Mouse (Mus musculus): ENCODE data around the gene Mcat.
A peak's percentile ranks its signal among the peaks of the same experiment; 100 is the strongest.

Mcat gene

DNA sequence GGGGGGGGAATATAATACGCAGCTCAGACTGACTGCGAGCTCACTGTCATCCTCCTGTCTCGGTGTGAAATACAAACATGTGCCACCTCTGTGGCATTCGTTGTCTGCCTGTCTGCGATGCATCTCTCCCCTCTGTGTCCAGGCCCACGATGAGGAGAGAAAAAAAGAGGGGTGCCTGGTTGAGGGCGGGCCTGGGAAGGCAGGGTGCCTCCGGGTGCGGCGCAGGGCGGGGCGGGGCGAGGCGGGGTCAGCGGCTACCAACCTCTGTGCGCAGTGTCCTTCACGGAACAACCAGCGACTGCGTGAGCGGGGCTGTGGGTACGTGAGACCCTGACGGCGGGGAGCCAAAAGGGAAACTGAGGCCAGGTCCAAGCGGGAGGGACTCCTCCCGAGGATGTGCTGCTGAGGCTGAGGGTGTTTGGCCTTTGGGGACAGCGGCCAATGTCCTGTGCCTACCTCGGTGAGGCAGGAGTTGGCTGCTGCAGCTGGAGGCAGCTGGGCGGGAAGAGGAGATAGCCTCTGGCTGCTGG, at the start of gene Mcat, which contains the start of gene Tspo:
Mcat (minus strand) TSS at position 461 of the 530 bp plus-strand sequence.
Tspo (plus strand) TSS at position 266 of the 530 bp plus-strand sequence.
- DNase-seq (ENCODE audit: low spot score) = peak; percentile 26

DNA sequence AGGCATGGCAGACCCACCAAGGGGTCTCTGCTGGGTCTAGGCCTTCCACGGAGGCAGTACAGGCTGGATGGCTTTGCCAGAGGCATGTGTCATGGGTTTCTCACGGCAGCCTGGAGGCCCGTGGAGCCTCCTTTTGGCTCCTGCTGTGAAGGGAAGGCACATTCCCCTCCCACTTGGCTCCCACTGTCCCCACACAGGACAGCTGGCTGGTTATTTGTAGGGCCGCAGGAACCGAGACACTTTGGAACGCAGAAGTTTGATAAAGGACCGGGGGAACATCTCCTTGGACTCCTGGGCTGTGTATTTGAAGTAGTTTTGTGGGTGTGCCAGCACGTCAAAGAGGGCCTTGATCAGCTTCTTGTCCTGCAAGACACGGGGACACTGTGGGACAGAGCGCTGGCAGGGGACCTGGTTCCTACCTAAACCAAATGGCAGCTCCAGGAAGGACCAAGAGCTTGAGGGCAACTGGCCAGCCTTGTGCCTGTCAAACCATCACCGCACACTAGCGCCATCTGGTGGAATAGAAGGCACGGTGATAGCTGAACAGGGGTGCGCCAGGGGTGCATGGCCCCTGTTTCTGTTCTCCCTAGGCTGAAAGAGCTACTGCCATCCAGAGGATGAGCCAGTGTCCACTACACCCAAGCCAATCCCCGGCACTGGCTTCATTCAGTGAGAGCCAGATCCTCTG, 43.7 kb upstream of the Mcat start:
- no peak for DNase-seq (ENCODE audit: low spot score)

DNA sequence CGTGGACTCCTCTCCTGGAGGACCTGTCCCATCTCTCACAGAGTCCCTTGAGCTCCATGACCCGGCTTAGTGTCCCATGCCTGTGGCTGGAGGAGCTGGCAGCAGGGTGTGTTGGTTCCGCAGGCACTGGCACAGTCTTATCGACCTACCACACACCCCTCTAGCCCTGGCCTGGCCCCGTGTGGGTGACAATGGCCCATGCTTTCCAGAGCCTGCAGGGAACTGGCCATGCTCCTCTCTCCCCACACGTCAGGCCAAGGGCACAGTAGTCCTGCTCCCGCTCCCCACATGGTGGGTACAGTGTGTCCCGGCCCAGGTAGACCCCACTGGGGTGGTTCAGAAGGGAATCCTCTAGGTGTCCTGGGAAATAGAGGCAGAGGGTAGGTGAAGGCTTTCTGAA, 43.1 kb upstream of the Mcat start:
- DNase-seq (ENCODE audit: low spot score) = no peak

DNA sequence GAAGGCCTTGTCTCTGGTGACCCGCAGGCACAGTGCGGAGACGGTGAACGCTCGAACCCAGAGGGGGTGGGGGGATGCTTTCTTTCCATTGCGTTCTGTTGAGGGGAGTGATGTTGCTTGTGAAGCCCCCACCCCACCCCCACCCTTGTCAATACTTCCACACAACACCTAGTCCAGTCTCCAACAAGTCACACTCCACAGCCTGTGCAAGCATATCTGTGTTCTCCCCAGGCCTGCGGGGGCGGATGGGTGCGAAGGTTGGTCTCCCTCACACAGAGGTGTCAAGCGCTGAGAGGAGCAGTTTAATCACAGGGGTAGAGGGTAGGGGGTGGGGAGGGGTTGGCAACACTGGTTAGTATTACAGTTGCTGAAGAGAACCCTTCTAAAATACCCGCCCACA, 42.6 kb upstream of the Mcat start:
- DNase-seq (ENCODE audit: low spot score) = no peak

DNA sequence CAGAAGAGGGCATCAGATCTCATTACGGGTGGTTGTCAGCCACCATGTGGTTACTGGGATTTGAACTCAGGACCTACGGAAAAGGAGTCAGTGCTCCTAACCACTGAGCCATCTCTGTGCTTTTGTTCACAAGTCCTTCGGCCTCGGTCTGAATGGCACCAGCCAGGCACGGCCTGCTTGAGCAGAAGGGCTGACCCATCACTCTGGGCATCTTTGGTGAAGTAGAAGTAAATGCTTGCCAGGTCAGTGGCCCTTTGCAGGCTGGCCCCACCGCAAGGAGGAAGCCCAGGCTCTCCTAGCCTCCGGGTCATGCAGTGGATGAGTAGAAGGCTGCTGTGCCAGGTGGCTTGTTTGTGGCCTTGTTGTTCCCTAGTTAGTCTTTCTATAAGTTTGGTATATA, 39.8 kb upstream of the Mcat start:
- DNase-seq (ENCODE audit: low spot score) = no peak

DNA sequence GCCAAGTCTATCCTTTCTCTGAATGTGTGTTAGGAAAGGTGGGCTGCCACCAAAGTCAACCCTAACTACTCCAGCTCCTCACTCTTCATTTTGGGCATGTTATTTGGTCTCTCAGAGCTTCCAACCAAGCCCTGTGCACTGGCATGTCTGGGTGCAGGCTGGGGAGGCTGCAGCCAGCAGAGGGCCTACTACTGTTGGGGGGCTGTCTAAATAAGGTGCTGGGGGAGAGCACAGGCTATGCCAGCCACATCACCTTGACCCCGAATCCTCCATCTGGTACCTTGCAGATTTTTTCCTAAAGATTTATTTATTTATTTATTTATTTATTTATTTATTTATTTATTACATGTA, 39.4 kb upstream of the Mcat start:
- no peak for DNase-seq (ENCODE audit: low spot score)

DNA sequence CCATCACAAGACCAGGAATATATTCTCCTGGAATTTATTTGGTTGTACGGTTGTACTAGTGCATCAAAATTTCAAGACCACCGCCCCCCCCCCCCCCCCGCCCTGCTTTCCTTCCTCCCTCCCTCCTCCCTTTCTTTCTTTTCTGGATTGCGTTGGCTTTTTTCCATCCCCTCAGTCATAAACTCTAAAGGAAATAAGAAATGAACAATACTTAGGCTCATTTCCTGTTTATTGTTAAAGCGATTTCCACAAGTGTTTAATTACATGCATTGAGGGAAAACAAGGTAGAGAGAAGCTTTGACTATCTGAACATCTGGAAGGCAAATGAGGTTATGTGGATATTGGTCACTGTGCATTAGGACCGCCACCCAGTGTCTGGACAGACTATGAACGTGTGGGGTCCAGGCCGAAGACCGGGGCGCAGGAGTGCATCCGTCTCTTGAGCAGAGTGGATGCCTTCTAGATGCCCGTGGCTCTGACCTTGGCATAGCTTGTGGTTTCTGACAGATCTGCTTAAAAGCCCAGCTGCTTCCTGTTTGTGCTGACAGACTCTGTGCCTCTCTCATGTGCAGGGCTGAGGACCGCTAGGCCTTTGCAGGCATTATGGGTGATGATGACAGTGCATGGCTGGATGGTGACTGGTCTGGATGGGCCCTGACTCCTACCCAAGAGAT, 38.9 kb upstream of the Mcat start:
- DNase-seq (ENCODE audit: low spot score) = no peak

DNA sequence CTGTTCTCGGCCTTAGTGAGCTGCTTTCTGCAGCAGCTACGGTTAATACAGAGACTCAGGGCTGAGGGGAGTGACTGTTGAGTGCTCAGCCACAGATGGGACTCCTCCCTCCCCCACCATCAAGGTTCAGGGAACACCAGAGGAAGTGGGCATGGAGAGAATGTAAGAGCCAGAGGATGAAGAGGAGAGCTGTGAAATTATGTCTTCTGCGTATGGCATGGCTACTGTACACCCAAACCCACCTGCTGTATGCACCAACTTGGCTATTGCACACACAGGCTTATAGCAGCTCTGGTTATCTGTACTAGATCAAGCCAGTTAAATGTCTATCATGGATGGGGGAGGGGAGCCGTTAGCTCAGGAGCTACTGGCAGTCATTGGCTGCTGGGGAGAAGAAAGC, 37.6 kb upstream of the Mcat start:
- DNase-seq (ENCODE audit: low spot score) = no peak

DNA sequence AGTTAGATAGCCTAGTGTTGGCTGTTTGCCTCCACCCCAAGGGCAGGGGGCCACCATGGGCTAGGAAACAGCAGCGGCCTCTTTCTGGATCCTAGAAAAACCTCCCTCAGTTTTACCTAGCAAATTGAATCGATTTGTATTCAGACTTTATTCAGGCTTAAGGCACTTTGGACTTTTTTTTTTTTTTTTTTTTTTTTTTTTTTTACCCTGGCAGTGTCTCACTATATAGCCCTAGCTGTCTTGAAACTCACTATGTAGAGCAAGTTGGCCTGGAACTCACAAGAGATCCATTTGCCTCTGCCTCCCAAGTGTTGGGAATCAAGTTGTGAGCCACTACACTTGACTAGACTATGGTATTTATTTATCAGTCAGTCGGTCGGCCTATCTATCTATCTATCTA, 33.2 kb upstream of the Mcat start:
- no peak for DNase-seq (ENCODE audit: low spot score)

DNA sequence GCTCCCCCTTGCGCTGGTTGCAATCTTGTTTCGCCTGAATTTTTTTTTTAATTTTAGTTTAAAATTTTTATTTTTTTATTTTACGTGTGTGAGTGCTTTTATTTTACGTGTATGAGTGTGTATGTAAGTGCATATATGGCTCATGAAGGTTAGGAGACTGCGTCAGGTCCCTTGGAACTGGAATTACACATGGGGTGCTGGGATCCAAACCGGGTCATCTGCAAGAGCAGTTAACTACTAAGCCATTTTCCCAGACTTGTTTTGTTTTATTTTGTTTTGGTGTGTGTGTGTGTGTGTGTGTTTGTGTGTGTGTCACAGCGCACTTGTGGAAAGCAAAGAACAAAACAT, 31.8 kb upstream of the Mcat start:
- no peak for DNase-seq (ENCODE audit: low spot score)

DNA sequence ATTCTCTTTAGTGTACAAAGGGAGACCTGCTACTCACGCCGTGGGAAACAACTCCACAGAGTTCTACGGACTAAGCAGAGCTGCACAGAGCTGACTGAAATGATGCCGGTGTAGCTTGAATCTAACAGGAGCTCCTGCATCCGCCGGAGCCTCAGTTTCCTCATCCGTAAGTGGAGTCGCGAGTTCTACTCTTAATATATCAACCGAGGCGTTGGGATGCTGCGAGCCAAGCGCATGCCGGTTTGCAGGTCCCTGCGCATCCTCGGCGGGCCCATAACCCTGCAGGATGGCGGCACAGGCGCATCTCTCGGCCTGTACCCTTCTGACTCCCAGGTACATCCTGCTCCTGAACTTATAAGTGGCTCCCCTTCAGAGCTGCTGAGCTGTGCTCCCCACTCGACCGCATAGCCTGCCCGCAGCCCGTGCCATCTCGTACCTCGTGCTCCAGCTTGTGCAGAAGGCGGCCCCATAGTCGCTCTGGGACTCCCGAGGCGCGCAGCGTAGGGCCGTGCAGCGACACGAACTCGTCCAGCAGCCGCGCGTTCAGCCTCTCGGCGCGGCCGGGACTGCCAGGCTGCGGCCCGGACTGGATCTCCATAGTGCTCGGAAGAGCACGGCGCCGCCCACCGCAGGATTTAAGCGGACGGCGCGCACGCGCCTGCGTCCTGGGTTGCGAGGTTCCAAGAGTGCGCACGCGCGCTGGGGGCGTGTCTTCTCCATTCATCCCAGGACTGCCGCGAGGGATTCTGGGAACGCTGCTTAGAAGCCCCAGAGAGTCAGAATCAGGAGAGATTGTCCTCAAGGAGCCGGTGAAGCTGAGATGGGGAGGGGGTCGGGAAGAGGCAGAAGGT, 31.2 kb upstream of the Mcat start, which contains the start of gene Ttll12:
Ttll12 (minus strand) TSS at position 645 of the 851 bp plus-strand sequence.
- DNase-seq (ENCODE audit: low spot score) = peak; percentile 70

DNA sequence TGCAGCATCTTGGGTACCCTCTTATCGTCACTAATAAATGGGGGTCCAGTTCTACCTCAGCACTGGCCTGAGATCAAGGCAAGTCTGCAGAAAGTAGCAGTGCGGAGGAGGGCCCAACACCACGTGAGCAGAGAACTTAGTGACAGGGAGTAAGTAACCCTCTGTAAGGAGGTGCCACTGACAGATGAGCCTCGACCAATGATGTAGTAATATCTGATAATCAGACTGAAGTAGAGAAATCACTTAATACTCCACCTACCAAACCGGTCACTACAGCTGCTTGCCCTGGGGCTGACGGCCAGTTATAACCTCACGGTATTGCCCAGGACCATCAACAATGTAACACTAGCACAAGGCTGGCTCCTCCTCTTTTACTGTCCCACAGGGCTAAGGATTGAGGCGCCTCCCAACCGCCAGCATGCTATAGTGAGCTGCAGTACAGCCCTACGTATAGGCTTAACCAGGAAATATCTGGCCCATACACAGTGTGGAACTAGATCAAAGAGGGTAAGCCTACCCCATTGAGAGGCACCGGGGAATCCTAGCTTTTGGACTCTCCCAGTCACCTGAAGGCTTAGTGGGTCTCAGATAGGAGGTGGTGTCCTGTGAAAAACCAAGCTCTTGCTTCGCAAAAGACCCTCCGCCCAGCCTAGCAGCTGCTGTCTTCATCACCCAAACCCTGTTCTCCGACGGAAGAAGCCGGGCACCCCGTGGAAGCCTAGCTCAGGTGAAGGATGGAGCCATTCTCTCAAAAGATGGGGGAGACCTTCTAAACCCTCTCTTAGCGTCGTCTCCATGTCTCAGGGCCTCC, 30.3 kb upstream of the Mcat start:
- no peak for DNase-seq (ENCODE audit: low spot score)

DNA sequence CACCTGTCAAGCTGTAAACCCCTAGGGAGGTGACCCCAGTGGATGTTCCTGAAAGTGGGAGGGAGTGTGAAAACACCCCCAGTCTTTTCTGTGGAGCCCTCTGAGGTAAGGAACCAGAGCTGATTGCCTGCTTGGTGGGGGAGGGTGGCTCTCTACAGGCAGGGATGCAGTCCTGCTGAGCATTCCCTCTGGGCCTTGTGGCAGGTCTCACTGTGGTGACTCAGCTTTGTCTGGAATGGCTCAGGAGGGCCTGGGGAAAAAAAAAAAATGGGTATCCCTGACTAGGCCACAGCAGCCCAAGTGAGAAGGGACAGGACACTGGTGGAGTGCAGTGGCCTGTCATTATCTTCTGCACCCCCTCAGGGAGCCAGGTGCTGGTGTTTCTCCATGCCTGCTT, 29.6 kb upstream of the Mcat start:
- no peak for DNase-seq (ENCODE audit: low spot score)

DNA sequence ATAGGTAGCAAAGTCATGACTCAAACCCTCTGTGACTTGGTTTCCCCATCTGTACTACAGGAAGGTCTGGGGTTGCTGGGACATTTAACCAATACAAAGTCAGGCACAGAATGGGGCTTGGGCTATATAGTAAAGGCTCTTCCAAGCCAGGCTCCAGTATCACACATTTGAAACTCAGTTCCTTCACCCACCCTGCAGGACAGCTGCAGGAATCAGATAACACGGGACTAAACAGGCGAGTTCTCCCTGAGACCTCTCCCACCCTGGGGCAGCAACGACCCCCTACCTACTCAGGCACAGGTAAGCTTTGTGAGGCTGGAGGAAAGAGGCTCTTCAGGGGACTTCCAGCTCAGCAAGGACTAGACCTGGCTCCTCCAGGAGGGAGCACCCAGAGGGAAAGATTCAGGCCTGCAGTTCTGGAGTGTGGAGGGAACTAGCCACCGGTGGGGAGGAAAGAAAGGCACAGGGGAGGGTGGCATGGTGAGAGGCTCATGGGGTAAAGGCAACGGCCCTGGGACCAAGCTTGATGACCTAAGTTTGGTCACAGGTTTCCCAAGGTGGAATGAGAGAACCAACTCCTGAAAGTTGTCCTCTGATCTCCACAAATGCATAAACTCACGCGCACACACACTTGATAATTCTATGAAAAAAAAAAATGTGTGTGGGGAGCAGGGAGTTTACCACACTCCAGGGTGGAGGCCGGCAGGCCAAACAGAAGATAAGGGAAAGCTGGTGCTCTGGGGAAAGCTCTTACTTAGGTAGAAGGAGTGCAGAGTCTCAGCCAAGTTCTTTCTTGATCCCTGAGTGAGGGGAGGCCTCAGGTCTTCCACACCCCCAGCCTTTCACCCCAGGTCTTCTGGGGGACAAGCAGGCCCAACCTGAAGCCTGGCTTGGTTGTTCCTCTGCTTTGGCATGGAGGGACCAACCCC, 28.9 kb upstream of the Mcat start:
- no peak for DNase-seq (ENCODE audit: low spot score)

DNA sequence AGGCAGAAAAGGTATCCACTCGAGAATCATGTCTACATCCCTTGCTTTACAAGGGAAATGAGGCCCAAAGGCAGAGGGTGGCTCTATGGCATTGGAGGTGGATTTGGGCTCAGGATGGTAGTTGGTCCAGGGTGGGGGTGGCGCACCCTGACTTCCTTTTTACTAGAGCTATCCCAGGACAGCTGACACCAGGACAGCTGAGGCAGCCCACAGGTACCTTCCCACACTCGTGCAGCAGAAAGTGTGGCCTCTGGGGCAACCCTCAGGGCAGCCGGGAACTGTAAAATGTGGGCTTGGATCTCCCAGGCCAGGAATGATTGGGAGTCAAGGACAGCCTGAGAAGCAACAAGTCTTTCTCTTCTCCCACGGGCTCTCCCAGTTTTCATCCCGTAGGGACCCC, 28.2 kb upstream of the Mcat start:
- DNase-seq (ENCODE audit: low spot score) = no peak

DNA sequence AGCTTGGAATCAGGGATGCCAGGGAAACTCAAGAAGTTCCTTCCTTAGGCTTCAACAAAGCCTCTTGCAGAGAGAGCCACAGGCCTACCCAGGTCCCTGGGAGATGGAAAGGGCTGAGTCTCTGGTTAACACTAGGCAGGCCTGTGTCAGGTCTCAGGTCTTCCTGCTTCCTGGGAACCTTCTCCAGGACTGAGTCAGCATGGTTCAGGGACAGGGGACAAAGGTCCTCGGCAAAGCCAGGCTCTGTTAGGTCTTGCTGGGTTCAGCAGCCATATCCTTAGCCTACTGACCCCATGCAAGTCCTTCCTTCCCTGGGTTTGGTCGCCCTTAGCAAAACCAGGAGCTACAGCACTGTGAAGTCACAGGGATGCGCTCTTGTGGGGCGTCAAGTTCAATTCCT, 27.3 kb upstream of the Mcat start:
- no peak for DNase-seq (ENCODE audit: low spot score)

DNA sequence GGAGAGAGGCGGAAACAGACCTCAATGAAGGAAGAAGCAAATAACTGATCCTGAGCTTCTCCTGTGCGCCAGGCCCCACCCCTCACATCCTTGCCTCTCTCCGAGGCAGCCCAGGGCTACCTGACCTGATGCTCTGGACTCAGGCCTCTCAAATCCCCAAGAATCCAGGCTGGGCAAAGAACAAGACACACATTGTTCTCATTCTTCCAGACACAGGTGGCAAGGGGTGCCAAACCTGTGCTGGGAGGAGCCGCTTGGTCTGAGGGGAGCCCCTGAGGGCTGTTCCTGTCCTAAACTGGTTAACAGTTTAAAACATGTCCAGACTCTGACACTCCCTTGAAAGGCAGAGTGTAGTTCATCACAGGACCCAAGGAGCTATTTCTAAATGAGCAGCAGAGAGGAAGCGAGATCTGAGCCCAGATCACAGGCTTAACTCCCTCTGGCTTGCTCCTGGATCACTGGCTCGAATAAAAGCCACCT, 21.2 kb upstream of the Mcat start:
- DNase-seq (ENCODE audit: low spot score) = no peak

DNA sequence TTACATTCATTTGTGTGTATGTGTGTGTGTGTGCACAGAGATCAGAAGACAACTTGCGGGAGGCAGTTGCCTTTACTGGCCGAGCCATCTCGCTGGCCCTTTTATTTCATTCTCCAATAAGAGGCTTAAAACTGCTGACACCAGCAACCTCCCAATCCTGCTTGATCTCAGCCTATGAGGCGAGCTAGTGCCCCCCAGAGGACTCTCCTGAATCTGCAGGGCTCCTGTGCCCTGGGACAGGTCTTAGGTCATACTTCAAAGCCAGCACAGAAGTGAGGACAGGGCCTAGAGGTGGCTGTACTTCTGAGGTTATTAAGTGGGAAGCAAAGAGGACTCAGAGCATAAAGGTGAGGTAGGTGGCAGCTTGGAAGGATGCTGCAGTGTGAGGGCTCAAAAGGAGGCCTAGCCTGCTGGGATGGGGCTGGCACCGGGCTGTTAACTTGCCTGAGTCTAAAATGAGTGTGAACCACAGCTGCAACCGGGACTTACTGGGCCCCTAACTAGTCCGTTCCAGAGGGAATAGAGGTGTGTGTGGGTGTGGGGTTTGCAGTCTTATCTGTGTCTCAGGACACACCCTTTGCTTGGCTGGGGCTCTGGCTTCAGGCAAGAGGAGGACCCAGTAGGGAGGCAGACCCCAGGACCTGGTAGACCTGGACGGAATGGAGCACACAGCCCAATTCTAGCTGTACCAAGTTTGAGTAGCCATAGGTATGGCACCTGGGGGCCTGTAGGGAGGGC, 20.0 kb upstream of the Mcat start:
- DNase-seq (ENCODE audit: low spot score) = no peak

DNA sequence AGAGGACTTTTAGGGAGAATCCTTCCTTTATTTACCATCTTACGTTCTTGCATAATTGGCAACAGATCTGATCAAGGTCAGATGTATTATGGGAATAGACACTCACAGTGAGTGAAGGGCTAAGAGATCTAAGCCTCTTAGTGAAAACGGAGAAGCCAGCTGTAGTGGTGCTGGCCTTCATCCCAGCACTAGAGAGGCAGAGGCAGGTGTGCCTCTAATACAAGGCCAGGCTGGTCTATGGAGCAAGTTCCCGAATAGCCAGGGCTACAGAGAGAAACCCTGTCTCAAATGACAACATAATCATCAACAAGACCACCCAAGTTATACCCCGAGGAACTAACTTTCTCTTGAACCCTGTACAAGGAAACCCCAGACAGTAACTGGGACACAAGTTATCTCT, 19.3 kb upstream of the Mcat start:
- DNase-seq (ENCODE audit: low spot score) = no peak

DNA sequence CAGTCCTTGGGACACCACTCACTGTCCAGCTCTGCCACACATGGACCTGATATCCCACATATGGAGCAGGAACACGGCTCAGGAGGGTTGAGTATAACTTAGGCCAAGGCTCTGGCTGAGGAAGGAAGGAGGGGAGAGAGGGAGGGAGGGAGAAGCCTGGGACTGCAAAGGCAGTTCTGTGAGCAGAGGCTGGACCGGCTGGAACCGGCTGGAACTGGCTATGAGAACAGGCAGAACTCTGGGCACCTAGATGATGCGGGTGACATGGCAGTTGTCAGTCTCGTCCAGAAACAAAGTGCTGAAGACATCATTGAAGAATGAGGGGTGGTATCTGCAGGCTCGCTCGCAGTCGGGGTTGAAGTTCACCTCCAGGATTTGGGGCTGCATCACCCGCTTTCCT, 13.1 kb upstream of the Mcat start:
- DNase-seq (ENCODE audit: low spot score) = no peak

Data from urinary bladder, postnatal 10 days (tissue).